Mouse (Mus musculus) liver, embryonic 14.5 days (tissue): Measurements from ENCODE around the gene Kifc1.

Experiments
- CTCF ChIP-seq: IDR thresholded peaks from 2 replicates; pipeline ENCODE4 v1.5.1; 2016; ENCODE audit warnings: antibody characterized with exemption, low read depth, control low read depth
- EP300 ChIP-seq: IDR thresholded peaks from 2 replicates; pipeline ENCODE4 v1.6.1; 2016; ENCODE audit warnings: antibody characterized with exemption, low read depth

DNA sequence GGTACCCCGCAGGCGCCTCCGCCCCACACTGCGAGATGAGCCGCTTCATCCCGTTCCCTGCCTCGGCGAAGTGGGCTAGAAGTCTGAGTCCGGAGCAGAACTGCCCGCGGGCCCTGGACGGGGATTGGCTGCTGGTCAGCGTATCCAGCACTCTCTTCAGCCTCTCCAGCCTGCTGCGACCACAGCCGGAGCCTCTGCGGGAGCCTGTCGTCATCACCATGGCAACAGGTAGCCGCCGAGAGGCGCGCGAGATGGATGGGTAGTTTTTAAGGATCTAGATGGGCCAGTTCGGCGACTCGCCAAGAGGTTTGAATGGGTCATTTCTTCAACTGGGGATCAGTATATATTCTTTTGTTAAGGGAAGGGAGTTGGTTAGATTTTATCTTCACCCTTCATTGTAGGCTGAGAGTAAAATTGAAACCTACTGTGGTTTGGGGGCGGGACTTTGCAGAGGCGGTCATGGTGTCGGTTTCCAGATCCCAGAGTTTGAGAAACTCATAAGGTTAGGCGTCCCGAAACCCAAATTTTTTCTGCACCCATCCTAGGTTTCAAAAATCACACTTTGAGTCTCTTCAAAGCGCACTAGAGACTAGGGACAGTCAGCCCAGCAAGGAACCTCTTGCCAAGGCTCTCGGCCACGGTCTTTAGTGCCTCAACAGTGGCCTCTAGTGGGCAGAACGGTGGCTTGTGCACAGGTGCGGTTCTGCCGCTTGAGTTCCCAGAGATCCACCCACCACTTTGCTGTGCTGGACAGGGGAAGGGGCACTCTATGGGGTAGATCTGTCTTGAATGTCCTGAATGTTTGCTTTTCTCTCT lies 30.0 kb upstream of the Kifc1 start:
- peak; percentile 99 for TF ChIP-seq CTCF
- no peak for TF ChIP-seq EP300
